9 mouse cellular contexts compared by ENCODE assay signal in genomic region chr11:120314721-120315415, GRCm38 (mm10). TPM values are rescaled to one million over a fixed set of nuclear protein-coding genes. Genes with fewer than 3 reads are reported as not detected.
DNase-seq lines count a peak whose midpoint lies in the region; ATAC-seq lines count a peak whose summit lies in the region.
"Had no signal": no experiment of that assay in that cellular context is flagged by ENCODE, and none has a peak within 500 bp of the region (broad histone marks: within the 10 kb centered on the region; RNA-seq: fewer than 3 reads in every experiment).

No protein-coding gene starts in this region.

- no peak for DNase-seq in heart, postnatal 25 days (ENCODE audit: low spot score)
- peak; percentile 42 for DNase-seq in ZHBTc4 (ENCODE audit: low read depth, low spot score)
- no peak for DNase-seq in hindbrain, embryonic 11.5 days (ENCODE audit: low spot score)
- no peak for DNase-seq in natural killer cell, adult 2 months (ENCODE audit: low spot score in 2 of 2)
- no peak for DNase-seq in Muller cell, postnatal 12 days (ENCODE audit: inconsistent ontology term)

- H3K4me3 ChIP-seq in heart, embryonic 12.5 days = 0 out of 2 replicates have a peak overlapping the region, but pooled peaks have one; percentile 52
- no peak overlapping the region; the same call in 1 of the 2 replicates for H3K4me3 ChIP-seq in hindbrain, embryonic 11.5 days (ENCODE audit: low read depth, low read length)
- H3K4me3 ChIP-seq in midbrain, embryonic 12.5 days = peak overlapping the region; percentile 46

- peaks cover 44% of the 10 kb centered on the region for H3K4me1 ChIP-seq in heart, embryonic 12.5 days (replicated peaks)
- H3K4me1 ChIP-seq in hindbrain, embryonic 11.5 days (replicated peaks; ENCODE audit: control insufficient read depth, insufficient read depth, low read length) = peaks cover 18% of the 10 kb centered on the region
- peaks cover 43% of the 10 kb centered on the region for H3K4me1 ChIP-seq in midbrain, embryonic 12.5 days

- peak overlapping the region; percentile 100 for H3K27ac ChIP-seq in heart, embryonic 12.5 days (ENCODE audit: poor library complexity, severe bottlenecking)
- peak overlapping the region; percentile 97 for H3K27ac ChIP-seq in hindbrain, embryonic 11.5 days (ENCODE audit: low read depth, low read length)
- H3K27ac ChIP-seq in midbrain, embryonic 12.5 days (replicated peaks) = peak overlapping the region; percentile 96

- no peaks in the 10 kb centered on the region for H3K36me3 ChIP-seq in heart, embryonic 12.5 days
- no peaks in the 10 kb centered on the region for H3K36me3 ChIP-seq in hindbrain, embryonic 11.5 days (ENCODE audit: control insufficient read depth, insufficient read depth, low read length)
- H3K36me3 ChIP-seq in midbrain, embryonic 12.5 days = no peaks in the 10 kb centered on the region

- no peaks in the 10 kb centered on the region for H3K9me3 ChIP-seq in heart, embryonic 12.5 days (replicated peaks)
- H3K9me3 ChIP-seq in hindbrain, embryonic 11.5 days (ENCODE audit: control insufficient read depth, low read length) = no peaks in the 10 kb centered on the region
- H3K9me3 ChIP-seq in midbrain, embryonic 12.5 days = no peaks in the 10 kb centered on the region

- 43% methylated on average over 16 of the region's 16 CpGs for WGBS in heart, embryonic 12.5 days
- 37% methylated on average over 16 of the region's 16 CpGs for WGBS in hindbrain, embryonic 11.5 days
- 37% methylated on average over 16 of the region's 16 CpGs for WGBS in midbrain, embryonic 12.5 days

- H3K9ac ChIP-seq in heart, embryonic 12.5 days = peak overlapping the region; percentile 82; the same call in 1 of the 2 replicates
- peak overlapping the region; percentile 44 for H3K9ac ChIP-seq in hindbrain, embryonic 11.5 days (ENCODE audit: low read depth, low read length)
- H3K9ac ChIP-seq in midbrain, embryonic 12.5 days (replicated peaks) = peak overlapping the region; percentile 83

- no peak for ATAC-seq in heart, embryonic 12.5 days (ENCODE audit: insufficient number of reproducible peaks, low FRiP score)
- ATAC-seq in hindbrain, embryonic 11.5 days (ENCODE audit: low FRiP score) = no peak
- no peak for ATAC-seq in midbrain, embryonic 12.5 days (ENCODE audit: low FRiP score, low read depth)
- ATAC-seq in monocyte, adult 5-6 weeks (replicated peaks; ENCODE audit: insufficient number of reproducible peaks, low FRiP score, low TSS enrichment, poor library complexity, severe bottlenecking) = no peak

- intact Hi-C loops in heart, postnatal 25 days (cut with DNase I) = no loop called here

- no peaks in the 10 kb centered on the region for H3K27me3 ChIP-seq in heart, embryonic 12.5 days (replicated peaks)
- no peaks in the 10 kb centered on the region for H3K27me3 ChIP-seq in hindbrain, embryonic 11.5 days (ENCODE audit: control insufficient read depth, insufficient read depth, low read length)
- H3K27me3 ChIP-seq in midbrain, embryonic 12.5 days = no peaks in the 10 kb centered on the region

- H3K4me2 ChIP-seq in heart, embryonic 12.5 days = peak overlapping the region; percentile 97
- peak overlapping the region; percentile 98 for H3K4me2 ChIP-seq in hindbrain, embryonic 11.5 days (replicated peaks; ENCODE audit: low read depth, low read length)
- H3K4me2 ChIP-seq in midbrain, embryonic 12.5 days (replicated peaks) = peak overlapping the region; percentile 91

RNA-seq across cellular contexts. Expression of gene Actg1, which starts 33.5 kb away (rescaled TPM):
- 1,404 and 1,426 TPM in 2 replicates for polyA plus RNA-seq in heart, embryonic 12.5 days (2016; fragmentation: Nextera tagmentation; extraction: Ambion mirVana)
- total RNA-seq in heart, postnatal 25 days (2021) = 100 to 1,000 TPM; 282 to 346 TPM
- polyA plus RNA-seq in hindbrain, embryonic 11.5 days (2014; fragmentation: Nextera tagmentation; extraction: Ambion mirVana) = 3,592 and 3,665 TPM in 2 replicates
- 3,175 and 3,231 TPM in 2 replicates for polyA plus RNA-seq in midbrain, embryonic 12.5 days (2016; fragmentation: Nextera tagmentation; extraction: Ambion mirVana)
- total RNA-seq in monocyte, adult 5-6 weeks (2017) = 1,753 to 2,142 TPM (median 1,849 TPM) in 3 replicates

RNA-seq across cellular contexts. Expression of gene Fscn2, which starts 46.5 kb away (rescaled TPM):
- polyA plus RNA-seq in heart, embryonic 12.5 days (2016; fragmentation: Nextera tagmentation; extraction: Ambion mirVana) = 0.17 and 0.63 TPM in 2 replicates
- not detected for total RNA-seq in heart, postnatal 25 days (2021)
- polyA plus RNA-seq in hindbrain, embryonic 11.5 days (2014; fragmentation: Nextera tagmentation; extraction: Ambion mirVana) = 1.1 and 1.5 TPM in 2 replicates
- 1.4 and 1.5 TPM in 2 replicates for polyA plus RNA-seq in midbrain, embryonic 12.5 days (2016; fragmentation: Nextera tagmentation; extraction: Ambion mirVana)
- total RNA-seq in monocyte, adult 5-6 weeks (2017) = 0.29 to 0.75 TPM in 2 of 3 replicates, not detected in the other
- total RNA-seq: heart, postnatal 10 days had no signal
